Mouse (Mus musculus): ENCODE measurements at regions not wholly inside any gene's neighbourhood (a gene's known extent, or its start where the extent isn't known, plus 50 kb on each side); places are given as distances from the start of the nearest gene placed in this dataset.

- H3K4me3 ChIP-seq (ENCODE audit: insufficient read depth, low read length) = no peak overlapping the region
- H3K4me1 ChIP-seq (ENCODE audit: control insufficient read depth, insufficient read depth, low read length) = no peaks in the 10 kb centered on the region
- H3K27ac ChIP-seq (ENCODE audit: insufficient read depth, low read length) = no peak overlapping the region
- TF ChIP-seq POLR2A (IDR thresholded peaks at IDR 0.05; ENCODE audit: extremely low read depth, insufficient read depth, low read length) = no peak
- TF ChIP-seq CTCF (IDR thresholded peaks at IDR 0.05; ENCODE audit: extremely low read depth, insufficient read depth, low read length) = no peak
Measured at GRCm38 (mm10) chr4:83984671-83985391, 459.5 kb downstream of the Ccdc171 start.

DNA sequence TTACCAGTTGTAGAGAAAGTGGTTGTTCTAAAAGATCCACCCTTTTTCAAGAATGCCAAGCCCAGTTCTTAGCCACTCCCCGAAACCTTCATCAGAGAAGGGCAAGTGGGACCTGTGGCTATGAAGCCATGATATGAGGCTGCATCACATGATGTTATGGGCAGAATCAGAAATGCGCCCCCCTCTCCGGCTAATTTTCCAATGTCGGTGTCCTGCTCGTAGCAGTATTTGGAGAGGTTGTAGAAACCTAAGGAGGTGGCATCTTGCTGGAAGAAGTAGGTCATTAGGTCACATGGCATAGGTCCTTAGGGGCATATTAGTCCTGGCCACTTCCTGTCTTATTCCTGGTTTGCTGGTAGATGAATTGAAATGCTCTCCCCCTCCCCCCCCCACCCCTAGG lies 460.1 kb downstream of the Ccdc171 start:
- TF ChIP-seq CTCF (IDR thresholded peaks at IDR 0.05; ENCODE audit: extremely low read depth, insufficient read depth, low read length) (no peak), POLR2A (IDR thresholded peaks at IDR 0.05; ENCODE audit: extremely low read depth, insufficient read depth, low read length) (no peak)
- Histone ChIP-seq H3K27ac (ENCODE audit: insufficient read depth, low read length) (no peak overlapping the region), H3K4me1 (ENCODE audit: control insufficient read depth, insufficient read depth, low read length) (no peaks in the 10 kb centered on the region), H3K4me3 (ENCODE audit: insufficient read depth, low read length) (no peak overlapping the region)

DNA sequence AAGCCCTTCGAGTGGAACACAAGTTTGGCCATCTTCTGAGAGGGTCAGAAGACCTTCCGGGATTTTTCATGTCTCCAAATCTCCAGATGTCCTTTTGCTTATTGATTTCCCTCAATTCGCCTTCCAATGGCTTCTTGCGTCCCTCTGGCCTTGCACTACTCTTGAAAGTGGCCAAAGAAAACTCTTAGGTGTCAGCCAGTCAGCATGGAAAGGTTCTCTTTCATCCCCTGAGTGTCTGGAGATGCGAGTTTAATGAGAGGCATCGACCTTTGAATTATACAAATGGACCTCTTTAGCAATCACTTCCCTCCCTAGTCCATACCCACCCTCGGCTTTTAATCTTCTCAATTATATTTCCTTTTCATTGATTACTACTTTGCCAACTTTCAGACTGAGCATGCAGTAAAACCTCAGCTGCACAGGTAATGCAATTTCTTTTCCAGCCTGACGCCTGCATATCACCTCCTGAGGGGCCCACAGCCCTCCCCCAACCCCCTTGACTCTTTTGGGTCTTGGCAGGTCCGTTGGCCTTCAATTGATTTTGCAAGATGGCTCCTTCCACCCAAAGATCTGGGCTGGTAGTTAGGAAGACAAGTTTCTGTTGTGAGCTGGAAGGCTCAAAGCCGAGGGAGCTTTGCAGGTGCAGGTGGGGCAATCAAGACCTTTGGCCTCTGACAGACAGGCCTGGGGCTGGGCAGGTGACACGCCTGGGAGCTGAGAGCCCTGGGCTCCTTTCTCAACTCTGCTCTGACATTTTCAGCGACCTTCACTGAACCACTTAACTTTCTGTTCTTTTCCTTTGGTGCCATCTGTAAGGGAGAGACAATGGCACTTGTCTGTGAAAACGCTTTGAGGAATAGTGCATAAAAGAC lies 461.8 kb downstream of the Ccdc171 start:
- TF ChIP-seq CTCF (IDR thresholded peaks at IDR 0.05; ENCODE audit: extremely low read depth, insufficient read depth, low read length) (no peak), POLR2A (IDR thresholded peaks at IDR 0.05; ENCODE audit: extremely low read depth, insufficient read depth, low read length) (no peak)
- Histone ChIP-seq H3K4me3 (ENCODE audit: insufficient read depth, low read length) (no peak overlapping the region), H3K4me1 (ENCODE audit: control insufficient read depth, insufficient read depth, low read length) (no peaks in the 10 kb centered on the region), H3K27ac (ENCODE audit: insufficient read depth, low read length) (no peak overlapping the region)

DNA sequence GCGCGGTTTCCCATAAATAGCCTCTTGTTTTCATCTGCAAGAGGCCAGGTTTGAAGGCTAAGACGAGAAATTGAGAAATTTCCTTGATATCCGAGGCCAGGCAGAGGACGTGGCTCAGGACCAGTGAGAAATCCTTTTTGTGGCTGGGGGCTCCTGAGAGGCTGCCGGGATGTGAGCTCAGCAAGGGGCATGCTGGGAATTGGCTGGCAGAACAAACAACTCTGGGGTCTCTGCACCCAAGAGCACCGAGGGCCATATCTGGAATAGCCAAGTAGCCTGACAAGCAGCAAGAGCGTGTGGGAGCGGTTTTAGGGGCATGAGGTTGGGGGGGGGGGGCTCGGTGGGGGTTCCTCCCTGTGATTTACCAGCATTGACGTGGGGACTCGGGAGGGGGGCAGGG lies 462.5 kb downstream of the Ccdc171 start:
- Histone ChIP-seq H3K4me1 (ENCODE audit: control insufficient read depth, insufficient read depth, low read length) (no peaks in the 10 kb centered on the region), H3K27ac (ENCODE audit: insufficient read depth, low read length) (no peak overlapping the region), H3K4me3 (ENCODE audit: insufficient read depth, low read length) (no peak overlapping the region)
- no peak for TF ChIP-seq POLR2A (IDR thresholded peaks at IDR 0.05; ENCODE audit: extremely low read depth, insufficient read depth, low read length)
- no peak for TF ChIP-seq CTCF (IDR thresholded peaks at IDR 0.05; ENCODE audit: extremely low read depth, insufficient read depth, low read length)

DNA sequence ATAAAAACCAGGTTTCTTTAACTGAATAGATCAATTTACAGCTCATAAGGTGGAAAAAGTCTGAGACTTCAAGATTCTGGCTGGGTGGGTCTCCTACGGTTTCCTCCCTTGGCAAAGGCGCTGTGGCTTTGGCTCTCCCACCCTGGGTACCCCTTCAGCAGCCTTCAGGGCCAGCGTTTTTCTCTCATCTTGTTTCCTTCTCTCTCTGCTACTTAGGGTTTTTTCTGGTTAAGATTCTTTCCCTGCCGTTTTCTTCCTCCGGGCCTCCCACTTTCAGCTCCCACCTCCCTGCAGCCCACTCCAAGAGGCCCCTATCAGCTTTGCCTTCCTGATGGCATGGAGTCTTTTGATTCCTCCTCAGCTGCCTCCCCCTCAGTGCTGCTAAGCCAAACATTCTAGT lies 463.0 kb downstream of the Ccdc171 start:
- no peak overlapping the region for H3K27ac ChIP-seq (ENCODE audit: insufficient read depth, low read length)
- TF ChIP-seq CTCF (IDR thresholded peaks at IDR 0.05; ENCODE audit: extremely low read depth, insufficient read depth, low read length) (no peak), POLR2A (IDR thresholded peaks at IDR 0.05; ENCODE audit: extremely low read depth, insufficient read depth, low read length) (no peak)
- H3K4me3 ChIP-seq (ENCODE audit: insufficient read depth, low read length) = no peak overlapping the region
- no peaks in the 10 kb centered on the region for H3K4me1 ChIP-seq (ENCODE audit: control insufficient read depth, insufficient read depth, low read length)

GRCm38 (mm10) chr4:83990126-83990989 lies 465.0 kb downstream of the Ccdc171 start:
- H3K27ac ChIP-seq (ENCODE audit: insufficient read depth, low read length) = no peak overlapping the region
- no peak overlapping the region for H3K4me3 ChIP-seq (ENCODE audit: insufficient read depth, low read length)
- TF ChIP-seq POLR2A (IDR thresholded peaks at IDR 0.05; ENCODE audit: extremely low read depth, insufficient read depth, low read length) (no peak), CTCF (IDR thresholded peaks at IDR 0.05; ENCODE audit: extremely low read depth, insufficient read depth, low read length) (no peak)
- H3K4me1 ChIP-seq (ENCODE audit: control insufficient read depth, insufficient read depth, low read length) = no peaks in the 10 kb centered on the region

DNA sequence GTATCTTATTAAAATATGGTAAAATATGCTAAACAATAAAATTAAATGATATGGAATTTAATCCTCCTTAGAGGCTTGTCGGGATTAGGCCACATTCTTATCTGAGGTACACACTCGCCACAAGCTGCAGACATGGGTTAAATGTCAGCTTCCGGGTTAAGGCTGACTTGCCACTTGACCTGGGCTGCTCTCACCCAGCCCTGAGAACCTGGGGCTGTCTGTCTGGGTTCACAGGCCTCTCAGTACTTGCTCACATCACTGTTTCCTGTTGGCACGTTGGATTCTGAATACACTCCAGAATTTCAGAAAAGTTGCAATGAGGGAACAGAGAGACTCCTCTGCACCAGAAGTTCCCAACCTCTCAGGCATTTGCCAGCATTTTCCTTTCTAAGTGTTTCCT lies 465.9 kb downstream of the Ccdc171 start:
- TF ChIP-seq POLR2A (IDR thresholded peaks at IDR 0.05; ENCODE audit: extremely low read depth, insufficient read depth, low read length) = no peak
- no peak for TF ChIP-seq CTCF (IDR thresholded peaks at IDR 0.05; ENCODE audit: extremely low read depth, insufficient read depth, low read length)
- no peaks in the 10 kb centered on the region for H3K4me1 ChIP-seq (ENCODE audit: control insufficient read depth, insufficient read depth, low read length)

GRCm38 (mm10) chr4:83997079-83997478 lies 471.7 kb downstream of the Ccdc171 start:
- no peak overlapping the region for H3K4me3 ChIP-seq (ENCODE audit: insufficient read depth, low read length)
- TF ChIP-seq POLR2A (IDR thresholded peaks at IDR 0.05; ENCODE audit: extremely low read depth, insufficient read depth, low read length) (no peak), CTCF (IDR thresholded peaks at IDR 0.05; ENCODE audit: extremely low read depth, insufficient read depth, low read length) (no peak)
- no peak overlapping the region for H3K27ac ChIP-seq (ENCODE audit: insufficient read depth, low read length)
- H3K4me1 ChIP-seq (ENCODE audit: control insufficient read depth, insufficient read depth, low read length) = no peaks in the 10 kb centered on the region

More for the DNA sequence above, 465.9 kb downstream of the Ccdc171 start:
- Histone ChIP-seq H3K4me3 (ENCODE audit: insufficient read depth, low read length) (no peak overlapping the region), H3K27ac (ENCODE audit: insufficient read depth, low read length) (no peak overlapping the region)

DNA sequence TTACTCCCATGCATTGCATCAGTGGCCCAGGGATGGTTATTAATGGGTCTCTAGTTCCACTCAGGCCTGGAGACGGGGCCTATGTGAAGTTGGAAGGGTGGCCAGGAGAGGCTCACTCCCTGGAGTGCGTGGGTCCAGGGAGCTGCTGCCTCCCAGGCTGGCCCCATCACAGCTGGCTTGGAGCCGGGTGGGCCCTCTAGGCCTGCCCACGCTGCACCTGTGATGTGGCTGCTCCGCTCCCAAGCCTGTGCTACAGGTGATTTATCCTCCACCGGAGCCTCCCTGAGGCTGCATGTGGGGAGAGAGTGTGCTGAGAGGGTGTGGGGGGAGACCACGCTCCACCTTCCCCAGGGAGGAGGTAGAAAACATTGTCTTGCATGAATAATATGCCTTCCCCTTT lies 476.3 kb downstream of the Ccdc171 start:
- Histone ChIP-seq H3K4me3 (ENCODE audit: insufficient read depth, low read length) (no peak overlapping the region), H3K4me1 (ENCODE audit: control insufficient read depth, insufficient read depth, low read length) (no peaks in the 10 kb centered on the region), H3K27ac (ENCODE audit: insufficient read depth, low read length) (no peak overlapping the region)
- TF ChIP-seq CTCF (IDR thresholded peaks at IDR 0.05; ENCODE audit: extremely low read depth, insufficient read depth, low read length) = no peak
- TF ChIP-seq POLR2A (IDR thresholded peaks at IDR 0.05; ENCODE audit: extremely low read depth, insufficient read depth, low read length) = no peak

Measured in cortical plate, adult 2 months (tissue).